Mouse (Mus musculus) lung, postnatal 0 days (tissue): ENCODE data around the gene 2010003K11Rik. TPM values are rescaled to one million over a fixed set of nuclear protein-coding genes. Genes with fewer than 3 reads are reported as not detected.

ENCODE experiments used
- ATAC-seq: fragments of 200-750 bp; cut with Nextera tagmentation; 2 replicates; pipeline ENCODE4 v1.8.0; 2017; ENCODE audit warnings: moderate library complexity
- DNase-seq: peaks from one replicate; pipeline ENCODE4 v3.0.0-alpha.2; 2016; ENCODE audit warnings: low spot score
- H3K27ac ChIP-seq: fragments of 300-500 bp; sonication (generic); 2 replicates; pipeline ENCODE4 v1.5.1; 2014; ENCODE audit warnings: antibody characterized with exemption, mild to moderate bottlenecking, low read length, mixed read lengths
- H3K27me3 ChIP-seq: fragments of 300-500 bp; sonication (generic); replicated peaks from 2 replicates; pipeline ENCODE4 v1.6.1; 2014; ENCODE audit warnings: low read length, mixed read lengths; ENCODE audit not compliant: insufficient read depth
- H3K36me3 ChIP-seq: fragments of 300-500 bp; sonication (generic); 2 replicates; pipeline ENCODE4 v1.6.1; 2014; ENCODE audit warnings: low read length, mixed read lengths; ENCODE audit not compliant: insufficient read depth
- H3K4me1 ChIP-seq: fragments of 300-500 bp; sonication (generic); 2 replicates; pipeline ENCODE4 v1.6.1; 2014; ENCODE audit warnings: antibody characterized with exemption, low read depth, low read length, mixed read lengths; ENCODE audit not compliant: insufficient read depth
- H3K4me2 ChIP-seq: fragments of 300-500 bp; sonication (generic); replicated peaks from 2 replicates; pipeline ENCODE4 v1.6.1; 2014; ENCODE audit warnings: low read depth, mild to moderate bottlenecking, low read length, moderate library complexity, mixed read lengths
- H3K4me3 ChIP-seq: fragments of 300-500 bp; sonication (generic); 2 replicates; pipeline ENCODE4 v1.5.1; 2014; ENCODE audit warnings: low read depth, low read length
- H3K9ac ChIP-seq: fragments of 300-500 bp; sonication (generic); replicated peaks from 2 replicates; pipeline ENCODE4 v1.6.1; 2014; ENCODE audit warnings: low read depth, mild to moderate bottlenecking
- H3K9me3 ChIP-seq: fragments of 300-500 bp; sonication (generic); 2 replicates; pipeline ENCODE4 v1.6.1; 2016; ENCODE audit warnings: low read length, mixed read lengths
- CTCF ChIP-seq: IDR thresholded peaks from 2 replicates; pipeline ENCODE4 v1.5.1; 2016; ENCODE audit warnings: antibody characterized with exemption, mild to moderate bottlenecking
- EP300 ChIP-seq: IDR thresholded peaks from 2 replicates; pipeline ENCODE4 v1.6.1; 2016; ENCODE audit warnings: antibody characterized with exemption, mild to moderate bottlenecking, control low read depth
- WGBS: fragments of 180-500 bp; shearing (Covaris S2); extraction: QIAGEN DNeasy Blood & Tissue Kit; methylation state at CpG from one replicate; pipeline ENCODE4 v1.1.7; 2014; 5-methylcytosine and 5-hydroxymethylcytosine counted together
- polyA plus RNA-seq: library from polyadenylated mRNA; unstranded; fragments of >200 nt; fragmentation: Nextera tagmentation; extraction: Ambion mirVana; gene quantifications from 2 replicates; pipeline ENCODE4 v1.2.1, GENCODE M21; 2015

2010003K11Rik gene
- polyA plus RNA-seq, 1 experiment from 2014 or later: 0.20 TPM

- H3K4me3 ChIP-seq: no peak overlapping the region
- no peak overlapping the region for H3K27ac ChIP-seq
- no peaks in the 10 kb centered on the region for H3K36me3 ChIP-seq
- DNase-seq (no peak), ATAC-seq (no peak)
- TF ChIP-seq EP300 (no peak), CTCF (no peak)
- H3K4me1 ChIP-seq: no peaks in the 10 kb centered on the region
- WGBS: 86% methylated on average over 9 of the region's 9 CpGs
- no peak overlapping the region for H3K9ac ChIP-seq
- no peaks in the 10 kb centered on the region for H3K9me3 ChIP-seq
- no peak overlapping the region for H3K4me2 ChIP-seq
- H3K27me3 ChIP-seq: no peaks in the 10 kb centered on the region
These were observed 50.9 kb downstream of the 2010003K11Rik start for GRCm38 (mm10) chr19:4447445-4447844.

Other genes starting within 250 kb of the 2010003K11Rik start
- 22.7 and 24.4 TPM in 2 replicates for gene Ssh3, start 229.4 kb downstream of the 2010003K11Rik start, polyA plus RNA-seq
- gene Ankrd13d, start 215.4 kb downstream of the 2010003K11Rik start, polyA plus RNA-seq: 2.0 and 2.6 TPM in 2 replicates
- gene Grk2, start 192.4 kb downstream of the 2010003K11Rik start, polyA plus RNA-seq: 13.9 and 14.0 TPM in 2 replicates
- 16.5 and 18.5 TPM in 2 replicates for gene Kdm2a, start 100.3 kb downstream of the 2010003K11Rik start, polyA plus RNA-seq
- 25.0 and 25.1 TPM in 2 replicates for gene Rhod, start 59.2 kb downstream of the 2010003K11Rik start, polyA plus RNA-seq
- 1.0 and 1.3 TPM in 2 replicates for gene Syt12, start 21.1 kb downstream of the 2010003K11Rik start, polyA plus RNA-seq
- gene Pcx, start 11.9 kb upstream of the 2010003K11Rik start, polyA plus RNA-seq: 38.6 and 40.9 TPM in 2 replicates
- gene Lrfn4, start 117.1 kb upstream of the 2010003K11Rik start, polyA plus RNA-seq: 3.2 and 3.4 TPM in 2 replicates
- gene Rce1, start 127.1 kb upstream of the 2010003K11Rik start, polyA plus RNA-seq: 52.5 and 54.9 TPM in 2 replicates
- 0.71 and 1.4 TPM in 2 replicates for gene Gm960, start 200.1 kb upstream of the 2010003K11Rik start, polyA plus RNA-seq
- 0.50 and 0.51 TPM in 2 replicates for gene Sptbn2, start 212.6 kb upstream of the 2010003K11Rik start, polyA plus RNA-seq